Mouse (Mus musculus): ENCODE results near the gene Vps35l. TPM values are rescaled to one million over a fixed set of nuclear protein-coding genes. Genes with fewer than 3 reads are reported as not detected.

Gene Vps35l
- polyA plus RNA-seq, 1 experiment, result 31.1 TPM

DNA sequence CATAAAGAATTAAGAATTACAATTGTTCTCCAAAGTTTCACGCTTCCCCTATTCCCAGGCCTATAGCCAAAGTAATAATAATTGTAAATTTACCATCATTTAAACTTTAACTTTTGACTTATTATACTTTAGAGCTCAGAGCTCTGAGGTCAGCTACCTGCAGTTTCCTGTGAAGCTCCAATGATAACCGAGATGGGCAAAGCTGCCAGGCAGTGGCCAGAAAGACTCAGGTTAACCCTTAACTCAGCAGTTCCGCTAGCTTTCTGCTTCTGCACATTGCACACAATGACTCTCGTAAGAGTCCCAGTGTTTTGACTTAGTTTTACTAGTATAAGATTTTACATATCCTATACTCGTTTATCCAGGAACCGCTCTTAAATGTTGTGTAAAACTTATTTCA is 46.1 kb downstream of the Vps35l start:
- WGBS, result 85% methylated on average over 6 of the region's 6 CpGs

DNA sequence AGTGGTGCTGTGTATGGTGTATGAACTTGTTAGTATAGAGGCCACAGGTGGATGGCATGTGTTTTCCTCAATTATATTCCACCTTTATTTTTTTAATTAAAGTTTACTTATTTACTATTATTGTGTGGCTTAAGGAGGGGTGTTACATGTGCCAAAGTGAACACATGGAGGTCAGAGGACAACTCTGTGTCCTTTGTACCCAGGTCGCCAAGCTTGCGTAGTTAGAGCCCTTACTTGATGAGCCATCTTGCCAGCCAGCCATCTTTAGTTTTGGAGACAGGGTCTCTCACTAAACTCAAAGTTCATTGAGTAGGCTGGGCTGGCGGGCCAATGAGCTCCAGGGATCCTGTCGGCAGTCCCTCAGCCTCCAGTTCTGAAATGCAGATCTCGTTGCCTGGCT is 47.3 kb downstream of the Vps35l start:
- 87% methylated on average over 5 of the region's 5 CpGs for WGBS
- Histone ChIP-seq H3K27ac (ENCODE audit: control insufficient read depth, insufficient read depth, low read depth, low read length, poor library complexity) (no peak overlapping the region), H3K4me1 (ENCODE audit: control insufficient read depth, insufficient read depth, low read length) (no peaks in the 10 kb centered on the region), H3K4me3 (replicated peaks; ENCODE audit: control insufficient read depth, low read depth, low read length) (no peak overlapping the region)
- TF ChIP-seq POLR2A (IDR thresholded peaks at IDR 0.05; ENCODE audit: borderline replicate concordance, control insufficient read depth, low read depth, low read length), result no peak
- no peak for TF ChIP-seq CTCF (IDR thresholded peaks at IDR 0.05; ENCODE audit: control insufficient read depth, insufficient read depth, low read length)

More for the DNA sequence above, 46.1 kb downstream of the Vps35l start:
- Histone ChIP-seq H3K4me3 (replicated peaks; ENCODE audit: control insufficient read depth, low read depth, low read length) (no peak overlapping the region), H3K27ac (ENCODE audit: control insufficient read depth, insufficient read depth, low read depth, low read length, poor library complexity) (no peak overlapping the region), H3K4me1 (ENCODE audit: control insufficient read depth, insufficient read depth, low read length) (no peaks in the 10 kb centered on the region)
- TF ChIP-seq POLR2A (IDR thresholded peaks at IDR 0.05; ENCODE audit: borderline replicate concordance, control insufficient read depth, low read depth, low read length), result no peak
- TF ChIP-seq CTCF (IDR thresholded peaks at IDR 0.05; ENCODE audit: control insufficient read depth, insufficient read depth, low read length), result no peak

GRCm38 (mm10) chr7:118788481-118788880 is 48.5 kb downstream of the Vps35l start:
- no peak for TF ChIP-seq CTCF (IDR thresholded peaks at IDR 0.05; ENCODE audit: control insufficient read depth, insufficient read depth, low read length)
- Histone ChIP-seq H3K27ac (ENCODE audit: control insufficient read depth, insufficient read depth, low read depth, low read length, poor library complexity) (no peak overlapping the region), H3K4me3 (replicated peaks; ENCODE audit: control insufficient read depth, low read depth, low read length) (no peak overlapping the region), H3K4me1 (ENCODE audit: control insufficient read depth, insufficient read depth, low read length) (no peaks in the 10 kb centered on the region)
- WGBS, result 77% methylated on average over 7 of the region's 7 CpGs

GRCm38 (mm10) chr7:118790292-118790691 is 50.3 kb downstream of the Vps35l start:
- no peak for TF ChIP-seq POLR2A (IDR thresholded peaks at IDR 0.05; ENCODE audit: borderline replicate concordance, control insufficient read depth, low read depth, low read length)
- no peak for TF ChIP-seq CTCF (IDR thresholded peaks at IDR 0.05; ENCODE audit: control insufficient read depth, insufficient read depth, low read length)
- H3K4me3 ChIP-seq (replicated peaks; ENCODE audit: control insufficient read depth, low read depth, low read length), result no peak overlapping the region
- no peak overlapping the region for H3K27ac ChIP-seq (ENCODE audit: control insufficient read depth, insufficient read depth, low read depth, low read length, poor library complexity)
- 83% methylated on average over 5 of the region's 5 CpGs for WGBS
- H3K4me1 ChIP-seq (ENCODE audit: control insufficient read depth, insufficient read depth, low read length), result no peaks in the 10 kb centered on the region

GRCm38 (mm10) chr7:118793899-118794298 is 53.9 kb downstream of the Vps35l start:
- Histone ChIP-seq H3K27ac (ENCODE audit: control insufficient read depth, insufficient read depth, low read depth, low read length, poor library complexity) (no peak overlapping the region), H3K4me1 (ENCODE audit: control insufficient read depth, insufficient read depth, low read length) (peaks cover 4% of the 10 kb centered on the region), H3K4me3 (replicated peaks; ENCODE audit: control insufficient read depth, low read depth, low read length) (no peak overlapping the region)
- WGBS, result 92% methylated on average over 8 of the region's 8 CpGs
- TF ChIP-seq POLR2A (IDR thresholded peaks at IDR 0.05; ENCODE audit: borderline replicate concordance, control insufficient read depth, low read depth, low read length), result no peak
- no peak for TF ChIP-seq CTCF (IDR thresholded peaks at IDR 0.05; ENCODE audit: control insufficient read depth, insufficient read depth, low read length)

GRCm38 (mm10) chr7:118795779-118796178 is 55.8 kb downstream of the Vps35l start:
- 91% methylated on average over 8 of the region's 8 CpGs for WGBS
- Histone ChIP-seq H3K4me3 (replicated peaks; ENCODE audit: control insufficient read depth, low read depth, low read length) (no peak overlapping the region), H3K4me1 (ENCODE audit: control insufficient read depth, insufficient read depth, low read length) (peaks cover 9% of the 10 kb centered on the region), H3K27ac (ENCODE audit: control insufficient read depth, insufficient read depth, low read depth, low read length, poor library complexity) (no peak overlapping the region)
- TF ChIP-seq POLR2A (IDR thresholded peaks at IDR 0.05; ENCODE audit: borderline replicate concordance, control insufficient read depth, low read depth, low read length) (no peak), CTCF (IDR thresholded peaks at IDR 0.05; ENCODE audit: control insufficient read depth, insufficient read depth, low read length) (no peak)

- Histone ChIP-seq H3K4me3 (replicated peaks; ENCODE audit: control insufficient read depth, low read depth, low read length) (no peak overlapping the region), H3K4me1 (ENCODE audit: control insufficient read depth, insufficient read depth, low read length) (peaks cover 10% of the 10 kb centered on the region), H3K27ac (ENCODE audit: control insufficient read depth, insufficient read depth, low read depth, low read length, poor library complexity) (no peak overlapping the region)
- TF ChIP-seq POLR2A (IDR thresholded peaks at IDR 0.05; ENCODE audit: borderline replicate concordance, control insufficient read depth, low read depth, low read length) (no peak), CTCF (IDR thresholded peaks at IDR 0.05; ENCODE audit: control insufficient read depth, insufficient read depth, low read length) (no peak)
- WGBS, result 66% methylated on average over 9 of the region's 9 CpGs
Observed at GRCm38 (mm10) chr7:118796838-118797237, 56.8 kb downstream of the Vps35l start.

DNA sequence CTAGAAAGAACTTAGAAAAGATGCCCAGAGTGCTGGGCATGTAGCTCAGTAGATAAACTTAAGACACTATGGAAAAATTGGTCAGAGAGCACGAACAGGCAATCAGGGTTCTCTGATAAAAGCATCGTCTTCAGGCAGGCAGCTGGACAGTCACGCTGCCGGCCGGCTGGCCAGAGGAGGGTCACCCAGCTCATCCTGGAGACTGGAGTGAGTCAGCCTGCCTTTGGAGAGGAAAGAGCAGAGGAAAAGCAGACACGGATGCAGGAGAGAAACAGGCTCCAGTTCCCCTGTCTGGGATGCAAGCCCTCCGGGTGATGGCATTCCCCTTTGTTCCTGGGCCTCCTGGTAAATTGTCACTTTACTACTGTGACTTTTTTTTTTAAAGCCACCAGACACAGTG is 57.6 kb downstream of the Vps35l start:
- Histone ChIP-seq H3K4me1 (ENCODE audit: control insufficient read depth, insufficient read depth, low read length) (peaks cover 10% of the 10 kb centered on the region), H3K27ac (ENCODE audit: control insufficient read depth, insufficient read depth, low read depth, low read length, poor library complexity) (peak overlapping the region; percentile 64), H3K4me3 (replicated peaks; ENCODE audit: control insufficient read depth, low read depth, low read length) (no peak overlapping the region)
- TF ChIP-seq CTCF (IDR thresholded peaks at IDR 0.05; ENCODE audit: control insufficient read depth, insufficient read depth, low read length) (no peak), POLR2A (IDR thresholded peaks at IDR 0.05; ENCODE audit: borderline replicate concordance, control insufficient read depth, low read depth, low read length) (no peak)
- WGBS, result 61% methylated on average over 7 of the region's 7 CpGs

GRCm38 (mm10) chr7:118798105-118798570 is 58.1 kb downstream of the Vps35l start:
- peak overlapping the region; percentile 85 for H3K4me3 ChIP-seq (replicated peaks; ENCODE audit: control insufficient read depth, low read depth, low read length)
- TF ChIP-seq CTCF (IDR thresholded peaks at IDR 0.05; ENCODE audit: control insufficient read depth, insufficient read depth, low read length), result no peak
- no peak for TF ChIP-seq POLR2A (IDR thresholded peaks at IDR 0.05; ENCODE audit: borderline replicate concordance, control insufficient read depth, low read depth, low read length)
- H3K27ac ChIP-seq (ENCODE audit: control insufficient read depth, insufficient read depth, low read depth, low read length, poor library complexity), result peak overlapping the region; percentile 90
- peaks cover 10% of the 10 kb centered on the region for H3K4me1 ChIP-seq (ENCODE audit: control insufficient read depth, insufficient read depth, low read length)
- 3% methylated on average over 6 of the region's 6 CpGs for WGBS
